Mouse (Mus musculus) liver, embryonic 11.5 days (tissue): ENCODE measurements around the gene Slc25a26. TPM values are rescaled to one million over a fixed set of nuclear protein-coding genes. Genes with fewer than 3 reads are reported as not detected.

ENCODE experiments used
- ATAC-seq: fragments of 200-750 bp; cut with Nextera tagmentation; replicated peaks from 2 replicates; pipeline ENCODE4 v1.8.0; 2017; ENCODE audit warnings: moderate number of reproducible peaks, mild to moderate bottlenecking, moderate TSS enrichment, moderate library complexity; ENCODE audit not compliant: low FRiP score
- DNase-seq: peaks from one replicate; pipeline ENCODE4 v3.0.0-alpha.2; 2017; ENCODE audit warnings: low spot score
- H3K27ac ChIP-seq: fragments of 300-500 bp; sonication (generic); 2 replicates; pipeline ENCODE4 v1.5.1; 2014; ENCODE audit warnings: mild to moderate bottlenecking, low read depth, low read length, control low read depth
- H3K27me3 ChIP-seq: fragments of 300-500 bp; sonication (generic); replicated peaks from 2 replicates; pipeline ENCODE4 v1.6.1; 2014; ENCODE audit warnings: low read length, mixed read lengths; ENCODE audit not compliant: control insufficient read depth, insufficient read depth
- H3K36me3 ChIP-seq: fragments of 300-500 bp; sonication (generic); 2 replicates; pipeline ENCODE4 v1.6.1; 2014; ENCODE audit warnings: mild to moderate bottlenecking, low read length, moderate library complexity, mixed read lengths; ENCODE audit not compliant: control insufficient read depth, insufficient read depth
- H3K4me1 ChIP-seq: fragments of 300-500 bp; sonication (generic); replicated peaks from 2 replicates; pipeline ENCODE4 v1.6.1; 2014; ENCODE audit warnings: low read length, mixed read lengths; ENCODE audit not compliant: control insufficient read depth, insufficient read depth
- H3K4me2 ChIP-seq: fragments of 300-500 bp; sonication (generic); 2 replicates; pipeline ENCODE4 v1.6.1; 2014; ENCODE audit warnings: mild to moderate bottlenecking, control low read depth, moderate library complexity
- H3K4me3 ChIP-seq: fragments of 300-500 bp; sonication (generic); 2 replicates; pipeline ENCODE4 v1.5.1; 2014; ENCODE audit warnings: low read depth, low read length, control low read depth
- H3K9ac ChIP-seq: fragments of 300-500 bp; sonication (generic); 2 replicates; pipeline ENCODE4 v1.6.1; 2014; ENCODE audit warnings: low read depth, low read length, control low read depth
- H3K9me3 ChIP-seq: fragments of 300-500 bp; sonication (generic); 2 replicates; pipeline ENCODE4 v1.6.1; 2016; ENCODE audit warnings: low read length, inconsistent platforms, mixed read lengths; ENCODE audit not compliant: control insufficient read depth
- WGBS: fragments of 180-500 bp; shearing (Covaris S2); extraction: QIAGEN DNeasy Blood & Tissue Kit; methylation state at CpG from one replicate; pipeline ENCODE4 v1.1.7; 2014; 5-methylcytosine and 5-hydroxymethylcytosine counted together
- polyA plus RNA-seq: library from polyadenylated mRNA; unstranded; fragments of >200 nt; fragmentation: Nextera tagmentation; extraction: Ambion mirVana; gene quantifications from 2 replicates; pipeline ENCODE4 v1.2.1, GENCODE M21; 2014

Gene Slc25a26
- polyA plus RNA-seq, 1 experiment from 2014 or later, result 8.2 TPM

GRCm38 (mm10) chr6:94631051-94631778 lies 131.1 kb downstream of the Slc25a26 start:
- Histone ChIP-seq H3K36me3 (no peaks in the 10 kb centered on the region), H3K27me3 (no peaks in the 10 kb centered on the region; the same call in 1 of the 2 replicates), H3K27ac (no peak overlapping the region), H3K9me3 (no peaks in the 10 kb centered on the region), H3K4me2 (no peak overlapping the region), H3K4me3 (no peak overlapping the region), H3K4me1 (0 out of 2 replicates have a peak, but pooled peaks cover 1% of the 10 kb centered on the region), H3K9ac (no peak overlapping the region)
- 72% methylated on average over 7 of the region's 7 CpGs for WGBS
- DNase-seq (no peak), ATAC-seq (no peak)

DNA sequence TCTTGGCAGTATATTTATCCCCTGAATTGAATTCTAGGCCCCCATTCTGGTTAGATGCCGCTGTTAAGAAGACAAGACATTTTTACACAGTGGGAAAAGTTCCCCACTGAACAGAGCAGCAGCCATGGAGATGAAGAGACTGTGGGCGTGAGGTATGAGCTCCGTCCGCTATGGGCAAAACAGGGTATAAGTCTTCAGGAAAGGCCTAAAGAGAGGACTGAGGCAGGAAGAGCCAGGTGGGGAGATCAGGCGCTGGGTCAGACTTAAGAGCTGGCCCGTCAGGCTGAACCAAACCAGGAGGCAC lies 131.6 kb downstream of the Slc25a26 start:
- Histone ChIP-seq H3K27me3 (no peaks in the 10 kb centered on the region; the same call in 1 of the 2 replicates), H3K4me1 (no peaks in the 10 kb centered on the region), H3K9ac (no peak overlapping the region), H3K36me3 (no peaks in the 10 kb centered on the region), H3K9me3 (no peaks in the 10 kb centered on the region), H3K4me3 (no peak overlapping the region), H3K4me2 (no peak overlapping the region), H3K27ac (no peak overlapping the region)
- WGBS, result 84% methylated on average over 6 of the region's 6 CpGs
- ATAC-seq, result no peak
- no peak for DNase-seq

DNA sequence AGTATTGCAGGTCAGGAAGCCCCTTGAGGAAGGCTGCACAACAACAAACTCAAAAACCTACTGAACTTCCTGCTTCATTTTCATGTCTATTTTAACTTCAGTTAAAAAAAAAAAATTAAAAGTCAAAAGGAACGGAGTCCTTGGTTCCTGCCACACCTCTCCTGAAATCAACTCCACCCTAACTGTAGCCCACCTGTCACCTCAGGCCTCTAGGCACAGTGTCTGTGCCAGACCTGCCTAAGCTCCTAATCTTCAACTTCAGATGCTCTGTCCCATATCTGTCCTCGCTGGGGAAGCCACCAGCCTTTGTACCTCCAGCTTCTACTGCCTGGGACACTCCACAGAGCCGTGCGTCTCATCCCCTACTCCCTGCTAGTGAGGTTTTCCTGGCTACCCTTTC lies 134.1 kb downstream of the Slc25a26 start:
- Histone ChIP-seq H3K4me3 (no peak overlapping the region), H3K27ac (no peak overlapping the region), H3K9ac (no peak overlapping the region), H3K4me1 (no peaks in the 10 kb centered on the region), H3K36me3 (no peaks in the 10 kb centered on the region), H3K27me3 (no peaks in the 10 kb centered on the region; the same call in 1 of the 2 replicates), H3K4me2 (no peak overlapping the region), H3K9me3 (no peaks in the 10 kb centered on the region)
- DNase-seq, result no peak
- ATAC-seq, result peak; percentile 65
- WGBS, result 74% methylated on average over 4 of the region's 4 CpGs

DNA sequence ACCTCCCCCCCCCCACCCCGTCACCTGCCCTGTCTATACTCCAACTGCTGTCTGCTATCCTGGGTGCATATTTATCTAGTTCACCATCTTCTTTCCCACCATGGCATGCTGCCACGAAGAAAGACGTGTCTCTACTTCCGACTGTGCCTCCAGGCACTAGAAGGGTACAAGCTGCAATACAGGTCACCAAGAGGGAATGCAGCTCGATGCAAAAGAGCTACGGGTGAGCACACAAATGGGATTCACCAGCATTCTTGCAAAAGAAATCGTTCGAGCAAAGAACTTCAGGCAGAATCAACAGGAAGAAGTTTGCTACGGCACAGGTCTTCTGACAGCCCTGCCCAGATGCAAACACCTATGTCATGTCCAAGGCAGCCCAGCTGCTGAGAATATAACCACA lies 134.6 kb downstream of the Slc25a26 start:
- WGBS, result 77% methylated on average over 9 of the region's 9 CpGs
- DNase-seq (no peak), ATAC-seq (no peak)
- no peak overlapping the region for H3K27ac ChIP-seq
- no peaks in the 10 kb centered on the region for H3K4me1 ChIP-seq
- H3K9me3 ChIP-seq, result no peaks in the 10 kb centered on the region
- no peak overlapping the region for H3K4me2 ChIP-seq
- no peaks in the 10 kb centered on the region for H3K36me3 ChIP-seq
- H3K27me3 ChIP-seq, result no peaks in the 10 kb centered on the region; the same call in 1 of the 2 replicates
- no peak overlapping the region for H3K9ac ChIP-seq
- no peak overlapping the region for H3K4me3 ChIP-seq

DNA sequence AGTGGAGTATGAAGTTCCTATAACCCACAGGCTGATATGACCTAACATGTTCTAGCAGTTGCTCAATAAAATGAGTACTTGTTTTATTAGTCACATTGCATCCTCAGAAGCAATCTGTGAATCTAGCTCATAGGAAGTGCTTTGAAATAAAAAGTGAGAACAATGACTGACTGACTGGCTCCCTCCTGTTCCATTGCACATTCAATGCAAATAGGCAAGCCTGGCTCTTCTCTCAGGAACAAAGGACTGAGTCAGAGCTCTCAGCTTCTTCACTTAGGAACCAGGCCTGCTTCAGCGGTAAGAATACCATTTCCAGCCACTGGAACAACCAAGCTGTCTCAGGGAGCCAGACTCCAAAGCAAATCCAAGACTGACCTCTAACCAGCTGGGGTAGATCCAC lies 135.2 kb downstream of the Slc25a26 start:
- WGBS, result 54% methylated on average over 1 of the region's 1 CpGs
- no peaks in the 10 kb centered on the region for H3K4me1 ChIP-seq
- H3K27ac ChIP-seq, result no peak overlapping the region

GRCm38 (mm10) chr6:94637024-94637434 lies 136.9 kb downstream of the Slc25a26 start:
- DNase-seq (no peak), ATAC-seq (peak; percentile 56; the same call in 1 of the 2 replicates)
- Histone ChIP-seq H3K27me3 (no peaks in the 10 kb centered on the region), H3K9ac (no peak overlapping the region), H3K4me1 (no peaks in the 10 kb centered on the region), H3K36me3 (no peaks in the 10 kb centered on the region), H3K4me2 (no peak overlapping the region), H3K9me3 (no peaks in the 10 kb centered on the region), H3K4me3 (no peak overlapping the region), H3K27ac (no peak overlapping the region)
- whole genome bisulfite sequencing, result 36% methylated on average over 5 of the region's 5 CpGs

More for the DNA sequence above, 135.2 kb downstream of the Slc25a26 start:
- DNase-seq, result no peak
- no peaks in the 10 kb centered on the region for H3K36me3 ChIP-seq
- no peaks in the 10 kb centered on the region for H3K27me3 ChIP-seq
- no peak for ATAC-seq
- H3K4me3 ChIP-seq, result no peak overlapping the region
- no peak overlapping the region for H3K4me2 ChIP-seq
- no peak overlapping the region for H3K9ac ChIP-seq
- no peaks in the 10 kb centered on the region for H3K9me3 ChIP-seq

DNA sequence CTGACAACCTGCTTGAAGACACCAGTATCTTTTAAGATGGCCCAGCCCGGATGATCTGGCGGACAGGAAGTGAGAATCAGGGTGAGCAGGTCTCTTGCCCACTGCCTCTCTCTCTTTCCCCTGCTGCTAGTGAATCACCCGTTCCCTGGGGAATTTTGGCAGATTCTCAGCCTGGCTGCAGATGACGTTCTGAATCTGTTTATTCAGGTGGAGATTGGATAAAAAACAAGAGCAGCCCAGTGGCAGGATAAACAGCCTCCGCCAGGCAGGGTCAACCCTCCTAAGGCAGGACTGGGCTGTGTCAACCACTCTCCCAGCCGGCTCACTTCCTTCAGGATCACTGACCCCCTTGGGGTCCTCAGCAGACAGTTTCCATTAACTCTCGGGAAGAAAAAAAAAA lies 140.2 kb downstream of the Slc25a26 start:
- Histone ChIP-seq H3K9ac (no peak overlapping the region), H3K36me3 (no peaks in the 10 kb centered on the region), H3K4me2 (no peak overlapping the region), H3K4me1 (no peaks in the 10 kb centered on the region), H3K27me3 (no peaks in the 10 kb centered on the region; the same call in 1 of the 2 replicates), H3K27ac (no peak overlapping the region), H3K4me3 (no peak overlapping the region), H3K9me3 (no peaks in the 10 kb centered on the region)
- DNase-seq (no peak), ATAC-seq (no peak)
- WGBS, result 43% methylated on average over 7 of the region's 7 CpGs

DNA sequence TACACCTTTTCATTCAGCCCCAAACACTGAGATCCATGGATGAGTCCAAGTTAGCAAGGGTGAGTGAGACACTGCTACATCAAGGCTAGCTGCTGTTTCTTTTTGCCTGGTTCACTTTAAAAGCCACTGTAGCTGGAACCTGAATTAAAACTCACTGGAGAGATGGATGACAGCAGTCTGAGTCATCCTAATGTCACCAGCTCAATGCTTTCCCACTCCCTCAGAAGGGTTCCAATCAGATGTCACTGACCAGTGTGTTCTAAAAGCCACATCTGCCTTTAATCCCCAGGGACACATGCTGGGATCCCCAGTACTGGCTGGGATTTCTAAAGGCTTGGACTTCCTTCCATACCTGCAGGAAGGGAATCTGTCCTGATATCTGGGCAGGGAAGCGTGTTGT lies 141.9 kb downstream of the Slc25a26 start:
- Histone ChIP-seq H3K4me2 (no peak overlapping the region), H3K9ac (no peak overlapping the region), H3K36me3 (no peaks in the 10 kb centered on the region), H3K9me3 (no peaks in the 10 kb centered on the region), H3K27ac (no peak overlapping the region), H3K4me3 (no peak overlapping the region), H3K27me3 (no peaks in the 10 kb centered on the region; the same call in 1 of the 2 replicates), H3K4me1 (no peaks in the 10 kb centered on the region)
- ATAC-seq (no peak), DNase-seq (no peak)
- 85% methylated on average over 1 of the region's 1 CpGs for WGBS

DNA sequence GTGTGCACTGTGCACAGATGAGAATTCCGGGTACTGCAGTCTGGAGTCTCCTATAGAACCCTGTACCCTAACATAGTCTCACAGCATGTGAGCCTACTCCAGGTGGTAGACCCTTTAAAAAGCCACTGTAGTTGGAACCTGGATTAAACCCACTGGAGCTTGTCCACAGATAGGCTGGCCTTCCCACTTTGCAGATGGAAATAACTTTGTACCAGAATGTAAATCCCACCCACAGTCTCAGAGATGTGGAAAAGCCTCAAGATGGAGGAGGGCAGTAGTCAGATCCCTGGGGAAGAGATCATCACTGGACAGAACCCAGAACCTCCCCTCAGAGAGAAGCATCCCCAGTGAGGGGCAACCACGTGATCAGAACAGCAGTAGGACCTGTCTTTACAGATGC lies 143.9 kb downstream of the Slc25a26 start:
- no peak for ATAC-seq
- DNase-seq, result no peak
- H3K36me3 ChIP-seq, result no peaks in the 10 kb centered on the region
- no peak overlapping the region for H3K4me3 ChIP-seq
- WGBS, result 72% methylated on average over 2 of the region's 2 CpGs
- H3K9ac ChIP-seq, result no peak overlapping the region
- H3K4me1 ChIP-seq, result 0 out of 2 replicates have a peak, but pooled peaks cover 8% of the 10 kb centered on the region
- no peaks in the 10 kb centered on the region for H3K9me3 ChIP-seq
- no peak overlapping the region for H3K27ac ChIP-seq
- H3K4me2 ChIP-seq, result no peak overlapping the region
- H3K27me3 ChIP-seq, result no peaks in the 10 kb centered on the region; the same call in 1 of the 2 replicates
